Mouse (Mus musculus) lung, postnatal 25 days (tissue): ENCODE results near the gene Pzp.

ENCODE experiments used
- DNase-seq: peaks from one replicate; pipeline ENCODE4 v3.0.0; 2022; ENCODE audit warnings: low spot score

Gene Pzp

GRCm38 (mm10) chr6:128479463-128480454, 46.8 kb downstream of the Pzp start:
- DNase-seq, result peak; percentile 95

GRCm38 (mm10) chr6:128477495-128477894, 49.0 kb downstream of the Pzp start:
- DNase-seq, result peak; percentile 7

GRCm38 (mm10) chr6:128474112-128474511, 52.4 kb downstream of the Pzp start:
- DNase-seq, result no peak

GRCm38 (mm10) chr6:128469451-128469850, 57.1 kb downstream of the Pzp start:
- peak; percentile 41 for DNase-seq

- DNase-seq, result no peak
Observed at GRCm38 (mm10) chr6:128467298-128467697, 59.2 kb downstream of the Pzp start.

- DNase-seq, result no peak
Observed at GRCm38 (mm10) chr6:128466563-128466962, 60.0 kb downstream of the Pzp start.

GRCm38 (mm10) chr6:128466043-128466442, 60.5 kb downstream of the Pzp start:
- no peak for DNase-seq

GRCm38 (mm10) chr6:128464996-128465395, 61.5 kb downstream of the Pzp start:
- DNase-seq, result no peak

- DNase-seq, result no peak
Observed at GRCm38 (mm10) chr6:128461606-128462005, 64.9 kb downstream of the Pzp start.

- no peak for DNase-seq
Observed at GRCm38 (mm10) chr6:128460729-128461503, 65.6 kb downstream of the Pzp start.

- DNase-seq, result no peak
Observed at GRCm38 (mm10) chr6:128460321-128460720, 66.2 kb downstream of the Pzp start.

GRCm38 (mm10) chr6:128457186-128457585, 69.3 kb downstream of the Pzp start:
- no peak for DNase-seq

- DNase-seq, result no peak
Observed at GRCm38 (mm10) chr6:128455835-128456605, 70.5 kb downstream of the Pzp start.

- no peak for DNase-seq
Observed at GRCm38 (mm10) chr6:128447063-128447462, 79.5 kb downstream of the Pzp start.

- DNase-seq, result peak; percentile 74
Observed at GRCm38 (mm10) chr6:128445761-128446535, 80.6 kb downstream of the Pzp start.

GRCm38 (mm10) chr6:128440238-128440637, 86.3 kb downstream of the Pzp start:
- DNase-seq, result no peak

GRCm38 (mm10) chr6:128438871-128439341, 87.6 kb downstream of the Pzp start:
- DNase-seq, result peak; percentile 16

- peak; percentile 94 for DNase-seq
Observed at GRCm38 (mm10) chr6:128438317-128438870, 88.1 kb downstream of the Pzp start, which contains the start of gene Fkbp4. Gene Fkbp4, minus strand, starts transcription at chr6:128438677.

- peak; percentile 78 for DNase-seq
Observed at GRCm38 (mm10) chr6:128437731-128438316, 88.7 kb downstream of the Pzp start.

GRCm38 (mm10) chr6:128437288-128437687, 89.2 kb downstream of the Pzp start:
- DNase-seq, result no peak
